Mouse (Mus musculus) embryonic facial prominence, embryonic 13.5 days (tissue): ENCODE results near the gene Crtc3. TPM values are rescaled to one million over a fixed set of nuclear protein-coding genes. Genes with fewer than 3 reads are reported as not detected.

ENCODE experiments used
- ATAC-seq: fragments of 200-750 bp; cut with Nextera tagmentation; 2 replicates; pipeline ENCODE4 v1.8.0; 2017; ENCODE audit warnings: low read depth; ENCODE audit not compliant: insufficient number of reproducible peaks, insufficient read depth, low FRiP score, low TSS enrichment
- H3K27ac ChIP-seq: fragments of 300-500 bp; sonication (generic); 2 replicates; pipeline ENCODE4 v1.5.1; 2015; ENCODE audit warnings: moderate library complexity, mild to moderate bottlenecking, inconsistent platforms
- H3K27me3 ChIP-seq: fragments of 300-500 bp; sonication (generic); 2 replicates; pipeline ENCODE4 v1.6.1; 2015; ENCODE audit warnings: mild to moderate bottlenecking, inconsistent platforms
- H3K36me3 ChIP-seq: fragments of 300-500 bp; sonication (generic); 2 replicates; pipeline ENCODE4 v1.6.1; 2015; ENCODE audit warnings: mild to moderate bottlenecking, inconsistent platforms
- H3K4me1 ChIP-seq: fragments of 300-500 bp; sonication (generic); 2 replicates; pipeline ENCODE4 v1.6.1; 2015; ENCODE audit warnings: inconsistent platforms
- H3K4me2 ChIP-seq: fragments of 300-500 bp; sonication (generic); 2 replicates; pipeline ENCODE4 v1.6.1; 2015; ENCODE audit warnings: moderate library complexity, mild to moderate bottlenecking, inconsistent platforms
- H3K4me3 ChIP-seq: fragments of 300-500 bp; sonication (generic); 2 replicates; pipeline ENCODE4 v1.5.1; 2015; ENCODE audit warnings: mild to moderate bottlenecking, inconsistent platforms
- H3K9ac ChIP-seq: fragments of 300-500 bp; sonication (generic); 2 replicates; pipeline ENCODE4 v1.6.1; 2015; ENCODE audit warnings: mild to moderate bottlenecking, inconsistent platforms
- H3K9me3 ChIP-seq: fragments of 300-500 bp; sonication (generic); 2 replicates; pipeline ENCODE4 v1.6.1; 2016; ENCODE audit warnings: inconsistent platforms
- WGBS: fragments of 180-500 bp; shearing (Covaris S2); methylation state at CpG from one replicate; pipeline ENCODE4 v1.1.7; 2015; ENCODE audit warnings: mixed read lengths; 5-methylcytosine and 5-hydroxymethylcytosine counted together
- polyA plus RNA-seq: library from polyadenylated mRNA; unstranded; fragments of >200 nt; fragmentation: Nextera tagmentation; extraction: Ambion mirVana; gene quantifications from 2 replicates; pipeline ENCODE4 v1.2.1, GENCODE M21; 2015

Gene Crtc3
- polyA plus RNA-seq, 1 experiment from 2014 or later: 27.6 TPM

DNA sequence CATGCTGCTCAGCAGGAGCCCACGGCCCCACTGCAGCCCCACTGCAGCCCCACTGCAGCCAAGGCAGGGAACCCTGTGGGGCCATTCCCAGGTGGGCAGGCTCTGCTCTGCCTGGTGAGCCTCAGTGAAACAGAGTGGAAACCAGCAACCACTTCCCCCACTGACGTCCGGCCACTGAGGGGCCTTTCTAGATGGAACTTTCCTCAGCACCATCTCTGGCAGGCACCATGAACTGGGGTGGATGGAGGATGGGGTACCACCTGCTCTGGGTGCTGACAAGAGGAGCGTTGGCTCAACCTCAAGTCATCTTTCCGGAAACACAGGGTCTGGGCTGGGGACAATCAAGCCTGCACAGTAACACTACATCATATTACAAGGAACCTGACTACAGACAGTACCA, 90.8 kb downstream of the Crtc3 start:
- H3K36me3 ChIP-seq: peaks cover 85% of the 10 kb centered on the region
- H3K9me3 ChIP-seq: no peaks in the 10 kb centered on the region
- no peak overlapping the region for H3K27ac ChIP-seq
- 88% methylated on average over 5 of the region's 5 CpGs for WGBS
- ATAC-seq: no peak
- no peak overlapping the region for H3K9ac ChIP-seq
- H3K4me3 ChIP-seq: no peak overlapping the region
- no peak overlapping the region for H3K4me2 ChIP-seq
- H3K27me3 ChIP-seq: no peaks in the 10 kb centered on the region
- no peaks in the 10 kb centered on the region for H3K4me1 ChIP-seq

DNA sequence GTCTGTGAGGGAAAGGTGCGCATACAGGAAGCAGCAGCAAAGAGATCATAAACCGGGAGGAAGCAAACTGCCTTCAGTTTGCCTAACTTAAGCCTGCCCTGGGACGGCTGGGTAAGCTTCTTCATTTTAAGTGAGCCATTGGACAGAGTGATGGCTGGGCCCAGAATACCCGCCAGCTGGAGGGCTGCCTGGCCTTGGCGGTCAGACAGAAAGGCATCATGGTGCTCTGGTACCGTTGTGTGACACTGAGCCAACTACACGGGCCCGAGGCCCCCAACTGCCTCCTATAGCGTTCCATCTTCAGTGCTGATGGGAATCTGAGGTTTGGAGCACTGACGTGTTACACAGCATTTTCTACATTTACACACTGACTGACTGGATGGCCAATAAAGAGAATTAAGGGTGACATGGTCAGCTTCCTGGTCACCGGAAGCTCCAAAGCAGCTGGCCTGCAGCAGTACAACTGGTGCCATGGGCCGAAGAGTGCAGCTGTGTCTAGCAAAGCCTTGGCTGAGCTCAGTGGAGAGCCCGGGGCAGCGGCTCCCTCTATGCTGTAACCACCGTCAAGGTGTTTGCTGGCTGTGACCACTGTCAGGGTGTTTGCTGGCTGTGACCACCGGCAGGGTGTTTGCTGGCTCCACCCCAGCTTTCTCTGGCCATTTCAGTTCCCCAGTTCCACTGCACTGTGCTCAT, 99.5 kb downstream of the Crtc3 start:
- Histone ChIP-seq H3K4me1 (peaks cover 19% of the 10 kb centered on the region), H3K27me3 (no peaks in the 10 kb centered on the region), H3K4me3 (no peak overlapping the region), H3K4me2 (no peak overlapping the region), H3K36me3 (peaks cover 59% of the 10 kb centered on the region), H3K27ac (no peak overlapping the region), H3K9me3 (no peaks in the 10 kb centered on the region), H3K9ac (no peak overlapping the region)
- no peak for ATAC-seq
- WGBS: 91% methylated on average over 16 of the region's 16 CpGs

DNA sequence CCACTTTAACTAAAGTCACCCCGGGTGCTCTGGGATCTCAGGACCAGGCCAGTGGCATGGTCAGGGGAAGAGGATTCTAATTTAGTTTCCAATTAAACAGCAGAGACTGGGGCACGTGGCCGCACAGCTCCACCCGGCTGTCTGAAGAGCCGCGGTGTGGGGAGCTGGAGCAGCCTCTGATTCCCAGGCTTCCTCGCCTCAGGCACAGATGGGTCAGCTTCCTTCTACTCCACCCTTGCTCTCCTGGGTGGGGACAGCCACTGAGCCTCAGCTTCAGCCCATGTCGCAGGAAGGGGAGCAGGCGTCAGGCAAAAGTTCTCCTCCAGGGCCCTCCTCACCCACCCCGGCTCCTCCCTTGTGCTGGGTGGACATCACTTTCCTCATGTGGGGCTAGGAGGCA, 101.0 kb downstream of the Crtc3 start:
- H3K9ac ChIP-seq: peak overlapping the region; percentile 44
- peaks cover 45% of the 10 kb centered on the region for H3K36me3 ChIP-seq
- H3K4me3 ChIP-seq: 0 out of 2 replicates have a peak overlapping the region, but pooled peaks have one; percentile 4
- H3K9me3 ChIP-seq: no peaks in the 10 kb centered on the region
- H3K4me2 ChIP-seq: peak overlapping the region; percentile 54
- no peak for ATAC-seq
- WGBS: 10% methylated on average over 10 of the region's 10 CpGs
- 0 out of 2 replicates have a peak overlapping the region, but pooled peaks have one; percentile 11 for H3K27ac ChIP-seq
- no peaks in the 10 kb centered on the region for H3K27me3 ChIP-seq
- H3K4me1 ChIP-seq: peaks cover 24% of the 10 kb centered on the region

DNA sequence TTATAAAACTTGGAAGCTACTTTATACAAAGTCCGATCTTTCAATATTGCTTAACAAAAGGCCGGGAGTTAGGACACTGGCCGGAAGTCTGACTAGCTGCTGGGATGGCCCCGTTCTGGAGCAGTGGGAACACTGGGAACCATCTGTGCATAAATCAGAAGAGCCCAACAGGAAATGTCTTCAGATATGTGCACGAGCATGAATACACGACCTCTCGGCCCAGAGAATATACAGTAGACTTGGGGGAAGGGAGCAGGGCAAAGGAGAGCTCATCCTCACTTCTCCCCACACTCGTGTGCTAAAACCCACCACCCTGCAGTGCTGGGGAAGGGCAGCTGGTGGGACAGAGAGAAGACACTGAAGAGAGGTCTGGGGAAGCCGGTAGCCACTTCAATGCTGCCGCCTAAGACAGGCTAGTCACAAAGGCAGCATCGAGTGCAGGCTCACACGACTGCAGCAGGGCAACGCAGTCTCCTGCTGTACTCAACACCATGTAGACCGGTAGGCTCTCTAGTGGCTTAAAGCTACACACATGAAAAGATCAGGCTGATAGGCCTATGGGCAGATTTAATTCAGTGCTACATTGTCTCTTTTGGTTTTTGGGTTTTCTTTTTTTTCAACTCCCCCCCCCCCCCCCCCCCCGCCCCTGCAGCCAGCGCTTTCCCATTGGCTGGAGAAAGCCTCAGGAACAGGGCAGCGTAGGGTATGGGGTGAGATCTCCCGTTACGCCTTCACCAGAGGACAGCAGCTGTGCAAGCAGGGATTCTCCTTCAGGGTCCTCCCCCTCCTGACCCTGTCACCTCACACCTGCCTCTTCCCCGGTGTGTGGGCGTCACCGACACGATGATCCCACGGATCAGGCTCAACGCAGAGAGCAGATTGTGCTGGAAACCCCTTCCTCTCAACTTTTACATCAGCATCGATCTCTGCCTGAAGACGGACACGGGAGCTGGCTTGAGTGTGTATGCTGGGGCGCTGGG, 101.7 kb downstream of the Crtc3 start:
- Histone ChIP-seq H3K27me3 (no peaks in the 10 kb centered on the region), H3K4me1 (peaks cover 24% of the 10 kb centered on the region), H3K9me3 (no peaks in the 10 kb centered on the region), H3K36me3 (peaks cover 38% of the 10 kb centered on the region), H3K9ac (peak overlapping the region; percentile 44), H3K4me2 (peak overlapping the region; percentile 54), H3K27ac (0 out of 2 replicates have a peak overlapping the region, but pooled peaks have one; percentile 28), H3K4me3 (0 out of 2 replicates have a peak overlapping the region, but pooled peaks have one; percentile 4)
- 26% methylated on average over 27 of the region's 29 CpGs for WGBS
- no peak for ATAC-seq

DNA sequence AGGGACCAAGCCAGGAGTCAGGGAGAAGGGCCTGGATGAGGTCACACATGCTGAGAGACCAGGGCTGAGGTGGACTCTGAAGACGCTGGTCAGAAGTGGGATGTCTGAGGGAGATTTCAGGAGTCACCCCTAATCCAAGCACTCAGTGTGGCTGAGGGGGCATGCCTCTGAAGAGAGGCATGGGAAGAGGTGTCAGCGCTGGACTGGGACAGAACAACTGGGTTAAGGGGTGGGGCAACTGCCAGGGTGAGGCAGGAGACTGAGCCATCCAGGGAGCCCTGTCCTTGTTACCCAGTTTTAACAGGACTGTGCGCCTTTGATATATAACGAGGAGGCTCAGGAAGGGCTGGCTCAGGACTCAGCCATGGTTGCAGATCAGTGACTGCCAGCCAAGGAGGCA, 102.5 kb downstream of the Crtc3 start:
- H3K4me2 ChIP-seq: no peak overlapping the region
- no peaks in the 10 kb centered on the region for H3K9me3 ChIP-seq
- no peak for ATAC-seq
- 73% methylated on average over 4 of the region's 4 CpGs for WGBS
- peaks cover 24% of the 10 kb centered on the region for H3K4me1 ChIP-seq
- no peak overlapping the region for H3K4me3 ChIP-seq
- H3K9ac ChIP-seq: 0 out of 2 replicates have a peak overlapping the region, but pooled peaks have one; percentile 16
- no peaks in the 10 kb centered on the region for H3K27me3 ChIP-seq
- H3K27ac ChIP-seq: no peak overlapping the region
- peaks cover 30% of the 10 kb centered on the region for H3K36me3 ChIP-seq

DNA sequence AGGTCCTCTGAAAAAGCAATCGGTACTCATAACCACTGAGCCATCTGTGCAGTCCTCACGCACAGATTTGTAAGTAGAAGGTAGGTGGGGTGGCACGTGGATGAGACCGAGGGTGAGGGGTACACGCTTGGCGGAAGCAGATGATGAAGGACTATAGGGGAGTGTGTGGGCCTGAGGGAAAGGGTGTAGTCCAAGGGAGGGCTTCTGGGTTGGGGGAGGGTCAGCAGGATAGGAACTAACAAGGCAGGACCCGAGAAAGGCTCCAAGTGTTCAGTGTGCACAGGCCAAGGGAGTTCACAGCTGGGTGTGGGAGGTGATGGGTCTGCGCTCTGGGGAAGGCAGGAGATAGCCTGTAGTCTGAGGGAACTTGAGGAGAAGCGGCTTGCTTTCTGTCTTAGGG, 103.3 kb downstream of the Crtc3 start:
- Histone ChIP-seq H3K27ac (no peak overlapping the region), H3K9ac (no peak overlapping the region), H3K4me2 (no peak overlapping the region), H3K9me3 (no peaks in the 10 kb centered on the region), H3K4me1 (peaks cover 27% of the 10 kb centered on the region), H3K36me3 (peaks cover 22% of the 10 kb centered on the region), H3K4me3 (no peak overlapping the region), H3K27me3 (no peaks in the 10 kb centered on the region)
- no peak for ATAC-seq
- 83% methylated on average over 9 of the region's 9 CpGs for WGBS

DNA sequence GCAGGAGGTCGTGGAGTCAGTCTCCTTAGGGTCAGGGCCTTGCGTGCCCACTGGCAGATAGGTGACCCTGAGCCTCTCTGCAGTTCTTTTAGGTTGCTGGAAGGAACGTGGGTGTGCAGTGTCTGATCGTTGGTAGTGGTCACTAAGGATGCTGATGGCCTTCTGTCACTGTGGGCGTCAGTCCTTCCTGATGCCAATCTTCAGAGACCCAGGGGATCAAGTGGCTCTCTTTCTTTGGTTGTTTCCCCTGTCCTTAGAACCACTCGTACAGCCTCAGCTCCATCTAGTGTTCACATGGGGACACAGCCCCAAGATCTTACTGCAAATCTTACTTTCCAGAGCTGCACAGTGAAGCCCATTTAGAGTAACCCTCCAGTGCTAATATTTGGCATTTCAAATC, 104.7 kb downstream of the Crtc3 start:
- Histone ChIP-seq H3K9me3 (no peaks in the 10 kb centered on the region), H3K9ac (no peak overlapping the region), H3K36me3 (peaks cover 8% of the 10 kb centered on the region), H3K27me3 (no peaks in the 10 kb centered on the region), H3K27ac (0 out of 2 replicates have a peak overlapping the region, but pooled peaks have one; percentile 12), H3K4me3 (no peak overlapping the region), H3K4me1 (peaks cover 31% of the 10 kb centered on the region), H3K4me2 (no peak overlapping the region)
- WGBS: 33% methylated on average over 6 of the region's 6 CpGs
- no peak for ATAC-seq

DNA sequence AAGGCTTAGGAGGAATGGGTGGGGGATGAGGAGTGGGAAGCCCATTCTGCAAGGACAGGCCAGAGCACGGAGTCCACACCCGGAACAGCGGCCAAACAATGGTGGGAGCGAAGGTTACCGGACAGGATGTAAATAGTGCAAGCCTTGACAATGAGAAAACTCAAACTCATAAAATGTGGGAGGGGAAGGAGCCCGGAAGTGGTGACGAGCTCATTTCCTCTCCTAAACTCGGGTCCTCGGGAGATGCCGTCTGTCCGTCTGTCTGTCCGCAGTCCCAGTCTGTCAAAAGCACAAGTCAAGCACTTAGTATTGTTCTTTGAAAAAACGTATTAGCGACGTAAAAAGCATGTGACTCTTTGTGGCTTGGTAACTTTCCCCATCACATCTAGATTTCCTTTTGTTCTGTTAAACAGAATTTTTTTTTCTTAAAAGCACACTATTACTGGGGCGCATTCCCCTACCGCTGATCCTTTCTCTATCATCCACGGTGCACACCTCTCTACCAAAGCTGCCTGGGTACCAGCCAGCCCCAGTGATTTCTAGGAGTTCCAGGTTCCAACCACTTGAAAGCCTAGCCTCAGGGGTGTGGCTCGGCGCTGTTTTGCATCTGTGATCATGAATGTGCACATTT, 105.7 kb downstream of the Crtc3 start:
- H3K9me3 ChIP-seq: no peaks in the 10 kb centered on the region
- no peaks in the 10 kb centered on the region for H3K27me3 ChIP-seq
- no peak for ATAC-seq
- no peak overlapping the region for H3K4me3 ChIP-seq
- WGBS: 67% methylated on average over 20 of the region's 20 CpGs
- H3K4me2 ChIP-seq: no peak overlapping the region
- H3K4me1 ChIP-seq: peaks cover 29% of the 10 kb centered on the region
- H3K9ac ChIP-seq: no peak overlapping the region
- no peaks in the 10 kb centered on the region for H3K36me3 ChIP-seq
- H3K27ac ChIP-seq: peak overlapping the region; percentile 12; the same call in 1 of the 2 replicates

DNA sequence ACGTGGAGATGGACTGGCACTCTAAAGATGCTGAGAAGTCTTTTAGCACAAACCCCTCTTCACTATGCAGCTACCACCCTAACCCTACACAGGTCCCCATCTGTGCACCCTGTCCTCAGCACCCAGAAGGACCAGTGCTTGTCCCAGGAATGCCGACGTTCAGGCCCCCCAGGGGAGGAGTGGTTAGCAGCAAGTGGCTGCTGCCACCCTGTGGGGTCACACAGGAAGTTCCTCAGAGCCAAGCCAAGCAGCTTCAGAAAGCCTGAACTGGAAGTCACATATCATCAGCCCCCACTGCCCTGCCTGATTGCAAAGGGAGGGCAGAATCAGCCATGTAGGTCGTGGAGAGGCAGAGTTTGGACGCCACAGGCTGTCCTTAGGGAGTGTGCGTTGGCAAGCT, 108.3 kb downstream of the Crtc3 start:
- 29% methylated on average over 6 of the region's 6 CpGs for WGBS
- H3K9me3 ChIP-seq: no peaks in the 10 kb centered on the region
- no peak overlapping the region for H3K27ac ChIP-seq
- no peak overlapping the region for H3K4me2 ChIP-seq
- peak overlapping the region; percentile 32; the same call in 1 of the 2 replicates for H3K9ac ChIP-seq
- no peak overlapping the region for H3K4me3 ChIP-seq
- no peaks in the 10 kb centered on the region for H3K27me3 ChIP-seq
- ATAC-seq: no peak
- H3K4me1 ChIP-seq: peaks cover 14% of the 10 kb centered on the region
- H3K36me3 ChIP-seq: no peaks in the 10 kb centered on the region

DNA sequence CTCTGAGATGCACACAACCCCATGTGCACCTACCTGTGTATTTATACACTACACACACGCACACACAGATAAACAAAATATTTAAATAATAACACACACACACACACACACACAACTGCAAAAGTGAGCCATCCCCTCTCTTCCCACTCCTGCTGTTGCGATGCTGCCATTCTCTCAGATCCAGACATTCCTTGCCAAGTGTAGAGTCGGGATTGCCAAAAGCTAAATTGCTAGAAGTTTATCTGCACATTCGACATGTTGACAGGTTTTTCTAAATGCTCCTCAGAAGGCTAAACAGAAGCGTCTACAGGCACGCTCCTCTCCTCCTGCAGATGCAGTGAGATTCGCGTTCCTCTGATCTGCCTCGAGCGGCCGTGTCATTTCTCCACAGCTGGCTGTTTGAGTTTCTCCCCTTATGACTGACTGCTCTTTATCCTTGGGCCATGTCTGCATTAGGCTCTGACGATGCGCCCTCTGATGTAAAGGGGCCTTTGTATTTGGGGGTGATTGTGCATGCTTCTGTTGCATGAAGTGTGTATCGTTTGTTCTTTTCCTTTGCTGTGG, 111.2 kb downstream of the Crtc3 start:
- Histone ChIP-seq H3K27me3 (no peaks in the 10 kb centered on the region; the same call in 1 of the 2 replicates), H3K4me3 (no peak overlapping the region), H3K4me1 (peaks cover 16% of the 10 kb centered on the region), H3K36me3 (no peaks in the 10 kb centered on the region), H3K27ac (no peak overlapping the region), H3K9me3 (no peaks in the 10 kb centered on the region), H3K9ac (peak overlapping the region; percentile 46; the same call in 1 of the 2 replicates), H3K4me2 (no peak overlapping the region)
- 39% methylated on average over 14 of the region's 14 CpGs for WGBS
- ATAC-seq: no peak

DNA sequence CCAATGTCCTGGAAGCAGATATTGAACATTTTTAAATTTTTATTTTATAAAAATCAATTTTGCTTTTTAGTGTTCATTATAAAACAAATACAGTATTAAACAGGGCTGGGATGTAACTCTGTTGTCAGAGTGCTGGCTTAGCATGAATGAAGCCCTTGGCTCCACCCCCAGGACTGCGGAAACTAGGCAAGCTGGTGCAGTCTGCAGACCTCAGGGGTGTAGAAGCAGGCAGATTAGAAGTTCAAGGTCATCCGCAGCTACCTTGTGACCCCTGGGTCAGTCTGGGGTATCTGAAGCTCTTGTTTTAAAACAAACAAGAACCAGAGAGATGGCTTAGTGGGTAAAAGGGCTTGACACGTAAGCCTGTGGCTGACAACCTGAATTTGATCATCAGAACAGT, 112.1 kb downstream of the Crtc3 start:
- Histone ChIP-seq H3K9ac (0 out of 2 replicates have a peak overlapping the region, but pooled peaks have one; percentile 11), H3K4me2 (no peak overlapping the region), H3K4me1 (peaks cover 17% of the 10 kb centered on the region), H3K27me3 (no peaks in the 10 kb centered on the region; the same call in 1 of the 2 replicates), H3K9me3 (no peaks in the 10 kb centered on the region), H3K4me3 (no peak overlapping the region), H3K36me3 (no peaks in the 10 kb centered on the region), H3K27ac (no peak overlapping the region)
- no peak for ATAC-seq
- WGBS: 60% methylated on average over 3 of the region's 3 CpGs
